Mouse (Mus musculus) forebrain, embryonic 11.5 days (tissue): ENCODE data around the gene Notch4. TPM values are rescaled to one million over a fixed set of nuclear protein-coding genes. Genes with fewer than 3 reads are reported as not detected.
A peak's percentile ranks its signal among the peaks of the same experiment; 100 is the strongest.

Source experiments
- ATAC-seq: fragments of 200-750 bp; cut with Nextera tagmentation; replicated peaks from 2 replicates; pipeline ENCODE4 v1.8.0; 2017; ENCODE audit warnings: moderate TSS enrichment; ENCODE audit not compliant: low FRiP score
- DNase-seq: peaks from one replicate; pipeline ENCODE4 v3.0.0-alpha.2; 2017; ENCODE audit warnings: low spot score
- H3K27ac ChIP-seq: fragments of 300-500 bp; sonication (generic); 2 replicates; pipeline ENCODE4 v1.5.1; 2014; ENCODE audit warnings: low read depth, low read length
- H3K27me3 ChIP-seq: fragments of 300-500 bp; sonication (generic); 2 replicates; pipeline ENCODE4 v1.6.1; 2014; ENCODE audit warnings: mild to moderate bottlenecking, low read length, mixed read lengths; ENCODE audit not compliant: control insufficient read depth, insufficient read depth
- H3K36me3 ChIP-seq: fragments of 300-500 bp; sonication (generic); 2 replicates; pipeline ENCODE4 v1.6.1; 2014; ENCODE audit warnings: mild to moderate bottlenecking, low read length, moderate library complexity, mixed read lengths; ENCODE audit not compliant: control insufficient read depth, insufficient read depth
- H3K4me1 ChIP-seq: fragments of 300-500 bp; sonication (generic); replicated peaks from 2 replicates; pipeline ENCODE4 v1.6.1; 2014; ENCODE audit warnings: low read length, mixed read lengths; ENCODE audit not compliant: control insufficient read depth, insufficient read depth
- H3K4me2 ChIP-seq: fragments of 300-500 bp; sonication (generic); 2 replicates; pipeline ENCODE4 v1.6.1; 2014; ENCODE audit warnings: low read depth, mild to moderate bottlenecking, low read length, moderate library complexity, mixed read lengths; ENCODE audit not compliant: severe bottlenecking
- H3K4me3 ChIP-seq: fragments of 300-500 bp; sonication (generic); 2 replicates; pipeline ENCODE4 v1.5.1; 2014; ENCODE audit warnings: low read depth, low read length
- H3K9ac ChIP-seq: fragments of 300-500 bp; sonication (generic); 2 replicates; pipeline ENCODE4 v1.6.1; 2014; ENCODE audit warnings: low read length
- H3K9me3 ChIP-seq: fragments of 300-500 bp; sonication (generic); 2 replicates; pipeline ENCODE4 v1.6.1; 2016; ENCODE audit warnings: low read length, mixed read lengths; ENCODE audit not compliant: control insufficient read depth
- WGBS: fragments of 180-500 bp; shearing (Covaris S2); extraction: QIAGEN DNeasy Blood & Tissue Kit; methylation state at CpG from one replicate; pipeline ENCODE4 v1.1.7; 2014; 5-methylcytosine and 5-hydroxymethylcytosine counted together
- polyA plus RNA-seq: library from polyadenylated mRNA; unstranded; fragments of >200 nt; fragmentation: Nextera tagmentation; extraction: Ambion mirVana; gene quantifications from 2 replicates; pipeline ENCODE4 v1.2.1, GENCODE M21; 2014

The Notch4 gene
- polyA plus RNA-seq, 1 experiment from 2014 or later: 5.9 TPM

GRCm38 (mm10) chr17:34561200-34561599 lies 2.9 kb upstream of the Notch4 start:
- no peaks in the 10 kb centered on the region for H3K4me1 ChIP-seq
- 39% methylated on average over 8 of the region's 8 CpGs for WGBS
- H3K36me3 ChIP-seq: no peaks in the 10 kb centered on the region
- H3K27me3 ChIP-seq: no peaks in the 10 kb centered on the region
- H3K27ac ChIP-seq: peak overlapping the region; percentile 18; the same call in 1 of the 2 replicates
- no peak overlapping the region for H3K4me2 ChIP-seq
- no peak overlapping the region for H3K9ac ChIP-seq
- no peaks in the 10 kb centered on the region; the same call in 1 of the 2 replicates for H3K9me3 ChIP-seq
- DNase-seq (no peak), ATAC-seq (no peak)
- H3K4me3 ChIP-seq: no peak overlapping the region

GRCm38 (mm10) chr17:34562595-34562994 lies 1.5 kb upstream of the Notch4 start:
- H3K4me3 ChIP-seq: no peak overlapping the region
- DNase-seq (no peak), ATAC-seq (no peak)
- WGBS: 71% methylated on average over 3 of the region's 3 CpGs
- no peak overlapping the region for H3K9ac ChIP-seq
- no peaks in the 10 kb centered on the region for H3K36me3 ChIP-seq
- no peak overlapping the region for H3K27ac ChIP-seq
- no peaks in the 10 kb centered on the region for H3K4me1 ChIP-seq
- no peaks in the 10 kb centered on the region for H3K27me3 ChIP-seq
- no peak overlapping the region for H3K4me2 ChIP-seq
- no peaks in the 10 kb centered on the region; the same call in 1 of the 2 replicates for H3K9me3 ChIP-seq

GRCm38 (mm10) chr17:34563354-34563753 lies 714 bp upstream of the Notch4 start:
- Histone ChIP-seq H3K9ac (no peak overlapping the region), H3K36me3 (no peaks in the 10 kb centered on the region), H3K27me3 (no peaks in the 10 kb centered on the region), H3K27ac (no peak overlapping the region), H3K4me3 (no peak overlapping the region), H3K4me2 (no peak overlapping the region), H3K4me1 (no peaks in the 10 kb centered on the region), H3K9me3 (no peaks in the 10 kb centered on the region; the same call in 1 of the 2 replicates)
- DNase-seq (no peak), ATAC-seq (no peak)
- WGBS: 80% methylated on average over 11 of the region's 11 CpGs

GRCm38 (mm10) chr17:34564796-34565195 lies 728 bp downstream of the Notch4 start:
- Histone ChIP-seq H3K27ac (no peak overlapping the region), H3K27me3 (no peaks in the 10 kb centered on the region), H3K9me3 (no peaks in the 10 kb centered on the region; the same call in 1 of the 2 replicates), H3K4me3 (no peak overlapping the region), H3K4me2 (no peak overlapping the region), H3K9ac (no peak overlapping the region), H3K4me1 (no peaks in the 10 kb centered on the region), H3K36me3 (no peaks in the 10 kb centered on the region)
- no peak for DNase-seq
- no peak for ATAC-seq
- WGBS: 54% methylated on average over 3 of the region's 3 CpGs

- Histone ChIP-seq H3K4me3 (no peak overlapping the region), H3K27ac (no peak overlapping the region), H3K9me3 (no peaks in the 10 kb centered on the region; the same call in 1 of the 2 replicates), H3K9ac (no peak overlapping the region), H3K36me3 (no peaks in the 10 kb centered on the region), H3K4me1 (no peaks in the 10 kb centered on the region), H3K27me3 (no peaks in the 10 kb centered on the region), H3K4me2 (no peak overlapping the region)
- ATAC-seq: no peak
- no peak for DNase-seq
- WGBS: 69% methylated on average over 9 of the region's 9 CpGs
These were observed 3.2 kb downstream of the Notch4 start for GRCm38 (mm10) chr17:34567311-34567710.

GRCm38 (mm10) chr17:34568421-34568820 lies 4.4 kb downstream of the Notch4 start:
- ATAC-seq (no peak), DNase-seq (no peak)
- no peaks in the 10 kb centered on the region for H3K27me3 ChIP-seq
- H3K4me2 ChIP-seq: no peak overlapping the region
- no peaks in the 10 kb centered on the region for H3K36me3 ChIP-seq
- H3K9ac ChIP-seq: no peak overlapping the region
- no peaks in the 10 kb centered on the region for H3K4me1 ChIP-seq
- no peak overlapping the region for H3K4me3 ChIP-seq
- 80% methylated on average over 13 of the region's 13 CpGs for WGBS
- no peak overlapping the region for H3K27ac ChIP-seq
- H3K9me3 ChIP-seq: no peaks in the 10 kb centered on the region; the same call in 1 of the 2 replicates

GRCm38 (mm10) chr17:34569919-34570318 lies 5.9 kb downstream of the Notch4 start:
- Histone ChIP-seq H3K9ac (no peak overlapping the region), H3K27me3 (no peaks in the 10 kb centered on the region), H3K27ac (no peak overlapping the region), H3K9me3 (no peaks in the 10 kb centered on the region; the same call in 1 of the 2 replicates), H3K4me1 (no peaks in the 10 kb centered on the region), H3K36me3 (no peaks in the 10 kb centered on the region), H3K4me3 (no peak overlapping the region), H3K4me2 (no peak overlapping the region)
- DNase-seq (no peak), ATAC-seq (no peak)
- 57% methylated on average over 4 of the region's 4 CpGs for WGBS

GRCm38 (mm10) chr17:34571875-34572274 lies 7.8 kb downstream of the Notch4 start:
- H3K4me1 ChIP-seq: no peaks in the 10 kb centered on the region
- no peaks in the 10 kb centered on the region for H3K27me3 ChIP-seq
- DNase-seq (no peak), ATAC-seq (no peak)
- no peaks in the 10 kb centered on the region for H3K36me3 ChIP-seq
- WGBS: 14% methylated on average over 5 of the region's 5 CpGs
- H3K4me2 ChIP-seq: no peak overlapping the region
- H3K4me3 ChIP-seq: no peak overlapping the region
- no peaks in the 10 kb centered on the region for H3K9me3 ChIP-seq
- H3K27ac ChIP-seq: no peak overlapping the region
- H3K9ac ChIP-seq: no peak overlapping the region

GRCm38 (mm10) chr17:34572361-34572760 lies 8.3 kb downstream of the Notch4 start:
- ATAC-seq (no peak), DNase-seq (no peak)
- no peak overlapping the region for H3K4me2 ChIP-seq
- H3K4me3 ChIP-seq: no peak overlapping the region
- no peak overlapping the region for H3K9ac ChIP-seq
- no peaks in the 10 kb centered on the region for H3K27me3 ChIP-seq
- no peaks in the 10 kb centered on the region for H3K9me3 ChIP-seq
- no peaks in the 10 kb centered on the region for H3K4me1 ChIP-seq
- no peaks in the 10 kb centered on the region for H3K36me3 ChIP-seq
- no peak overlapping the region for H3K27ac ChIP-seq
- 11% methylated on average over 15 of the region's 15 CpGs for WGBS
